Mouse (Mus musculus) adrenal gland, postnatal 10 days (tissue): ENCODE measurements around the gene Brd1. TPM values are rescaled to one million over a fixed set of nuclear protein-coding genes. Genes with fewer than 3 reads are reported as not detected.
"Not testable (repeated sequence)": the region's sequence is repeated elsewhere in the genome, so short reads cannot be mapped to it uniquely, and the experiment has no call there.

ENCODE experiments used
- DNase-seq: peaks from one replicate; pipeline ENCODE4 v3.0.0; 2021; ENCODE audit warnings: mixed read lengths
- total RNA-seq, 2 experiments: library from RNA; stranded (reverse); gene quantifications; 2 replicates each; pipeline ENCODE4 v1.2.3; 2021

Brd1 gene
- total RNA-seq, 2 experiments from 2014 or later = 46.4 to 46.9 TPM

- DNase-seq = no peak
These were observed 3.3 kb downstream of the Brd1 start for GRCm38 (mm10) chr15:88730717-88731116.

GRCm38 (mm10) chr15:88727204-88727603, 6.8 kb downstream of the Brd1 start:
- DNase-seq = no peak

- no peak for DNase-seq
These were observed 9.0 kb downstream of the Brd1 start for GRCm38 (mm10) chr15:88725036-88725435.

GRCm38 (mm10) chr15:88724311-88724710, 9.7 kb downstream of the Brd1 start:
- DNase-seq = no peak

- DNase-seq = no peak
These were observed 10.8 kb downstream of the Brd1 start for GRCm38 (mm10) chr15:88723205-88723604.

- DNase-seq = no peak
These were observed 16.8 kb downstream of the Brd1 start for GRCm38 (mm10) chr15:88717239-88717638.

GRCm38 (mm10) chr15:88716350-88716749, 17.7 kb downstream of the Brd1 start:
- DNase-seq = peak; percentile 46

GRCm38 (mm10) chr15:88714021-88714589, 19.9 kb downstream of the Brd1 start:
- DNase-seq = no peak

- peak; percentile 62 for DNase-seq
These were observed 21.5 kb downstream of the Brd1 start for GRCm38 (mm10) chr15:88712501-88712900.

GRCm38 (mm10) chr15:88709878-88710277, 24.2 kb downstream of the Brd1 start:
- DNase-seq = no peak

- DNase-seq = peak; percentile 54
These were observed 25.1 kb downstream of the Brd1 start for GRCm38 (mm10) chr15:88708657-88709511.

GRCm38 (mm10) chr15:88708204-88708603, 25.8 kb downstream of the Brd1 start:
- no peak for DNase-seq

- DNase-seq = not testable (repeated sequence)
These were observed 27.0 kb downstream of the Brd1 start for GRCm38 (mm10) chr15:88706987-88707386.

- DNase-seq = no peak
These were observed 27.7 kb downstream of the Brd1 start for GRCm38 (mm10) chr15:88706320-88706719.

- DNase-seq = no peak
These were observed 29.7 kb downstream of the Brd1 start for GRCm38 (mm10) chr15:88704284-88704683.

- DNase-seq = peak; percentile 62
These were observed 31.5 kb downstream of the Brd1 start for GRCm38 (mm10) chr15:88702501-88702900.

GRCm38 (mm10) chr15:88700759-88701158, 33.3 kb downstream of the Brd1 start:
- no peak for DNase-seq

GRCm38 (mm10) chr15:88699508-88699907, 34.5 kb downstream of the Brd1 start:
- DNase-seq = no peak

- no peak for DNase-seq
These were observed 36.4 kb downstream of the Brd1 start for GRCm38 (mm10) chr15:88697586-88697985.

GRCm38 (mm10) chr15:88696055-88696454, 38.0 kb downstream of the Brd1 start:
- no peak for DNase-seq

GRCm38 (mm10) chr15:88694033-88694432, 40.0 kb downstream of the Brd1 start:
- no peak for DNase-seq

- DNase-seq = peak; percentile 53
These were observed 41.3 kb downstream of the Brd1 start for GRCm38 (mm10) chr15:88692720-88693119.

- DNase-seq = no peak
These were observed 42.9 kb downstream of the Brd1 start for GRCm38 (mm10) chr15:88691129-88691528.

GRCm38 (mm10) chr15:88688120-88688519, 45.9 kb downstream of the Brd1 start:
- DNase-seq = peak; percentile 46
